In genomic region chr11:82962215-82962614, GRCm38 (mm10) we compare ENCODE assay signal across 20 mouse cellular contexts. TPM values are rescaled to one million over a fixed set of nuclear protein-coding genes. Genes with fewer than 3 reads are reported as not detected.
"Had no signal": no experiment of that assay in that cellular context is flagged by ENCODE, and none has a peak within 500 bp of the region (broad histone marks: within the 10 kb centered on the region; RNA-seq: fewer than 3 reads in every experiment).

No protein-coding gene starts in this region.

- H3K4me3 ChIP-seq: limb, embryonic 12.5 days; limb, embryonic 15.5 days; midbrain, embryonic 12.5 days; midbrain, embryonic 15.5 days; myocyte; neural tube, embryonic 13.5 days had no signal

- H3K27me3 ChIP-seq: limb, embryonic 15.5 days; midbrain, embryonic 15.5 days had no signal

- H3K4me1 ChIP-seq: limb, embryonic 12.5 days; limb, embryonic 15.5 days; midbrain, embryonic 12.5 days; midbrain, embryonic 15.5 days; neural tube, embryonic 13.5 days had no signal

- H3K27ac ChIP-seq: limb, embryonic 12.5 days; limb, embryonic 15.5 days; liver, embryonic 14.5 days; macrophage; midbrain, embryonic 12.5 days; midbrain, embryonic 15.5 days; neural tube, embryonic 13.5 days had no signal

- H3K36me3 ChIP-seq: limb, embryonic 12.5 days; limb, embryonic 15.5 days; midbrain, embryonic 12.5 days; midbrain, embryonic 15.5 days; neural tube, embryonic 13.5 days had no signal

- H3K9me3 ChIP-seq: limb, embryonic 12.5 days; limb, embryonic 15.5 days; midbrain, embryonic 12.5 days; midbrain, embryonic 15.5 days; neural tube, embryonic 13.5 days had no signal

- DNase-seq: kidney, adult 18-20 months; kidney, adult 9 months; kidney, postnatal 14 days; kidney, postnatal 4 days; left cerebral cortex, postnatal 4 days; liver, postnatal 0 days; lung, embryonic 14.5 days; retina, postnatal 1 day; thymus, postnatal 4 days had no signal

RNA-seq across cellular contexts. Expression of gene Unc45b, which starts 51.9 kb away (rescaled TPM):
- total RNA-seq: megakaryocyte, adult 5-6 weeks; monocyte, adult 5-6 weeks; neutrophil, adult 5-6 weeks had no signal
- polyA plus RNA-seq: macrophage had no signal

RNA-seq across cellular contexts. Expression of gene Slfn8, which starts 58.4 kb away (rescaled TPM):
- polyA plus RNA-seq: myocyte had no signal
